Mouse (Mus musculus): Measurements from ENCODE around the gene Pla2g2f.

Pla2g2f gene

DNA sequence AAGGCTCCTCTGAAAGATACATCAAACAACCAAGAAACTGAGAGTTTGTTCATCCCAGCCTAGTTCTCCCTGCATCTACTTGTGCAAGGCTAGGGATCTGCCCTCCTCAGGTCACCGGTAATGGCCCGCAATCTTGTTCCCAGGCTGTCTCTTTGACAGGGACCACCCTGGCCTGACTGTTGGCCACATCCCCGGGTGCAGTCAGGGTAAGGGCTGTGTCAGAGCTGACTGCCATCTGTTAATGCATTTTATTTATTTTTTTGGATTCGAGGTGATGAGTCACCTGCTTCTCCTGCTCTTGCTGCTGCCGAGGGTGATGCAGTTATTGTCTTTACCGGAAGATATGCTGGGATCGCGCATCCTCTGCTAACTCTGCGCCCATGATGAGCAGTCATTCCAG lies 40.7 kb downstream of the Pla2g2f start:
- no peak for DNase-seq (ENCODE audit: low read depth, low spot score)

DNA sequence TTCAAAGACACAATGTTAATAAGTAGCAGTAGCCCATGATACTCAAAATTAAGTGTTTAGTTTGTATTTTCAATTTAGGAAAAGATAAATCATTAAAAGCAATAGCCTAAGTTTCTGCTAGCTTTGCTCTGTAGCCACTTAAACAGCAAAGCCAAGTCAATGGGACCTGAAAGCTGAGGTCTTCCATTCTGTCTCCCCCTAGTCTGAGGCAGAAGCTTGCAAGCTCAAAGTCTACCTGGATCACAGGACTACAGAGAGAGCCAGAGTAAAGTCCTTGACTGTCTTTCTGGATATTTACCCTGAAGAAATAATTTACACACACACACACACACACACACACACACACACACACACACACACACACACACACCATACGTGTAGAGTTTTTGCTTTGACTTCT lies 43.2 kb downstream of the Pla2g2f start:
- no peak for DNase-seq (ENCODE audit: low read depth, low spot score)

DNA sequence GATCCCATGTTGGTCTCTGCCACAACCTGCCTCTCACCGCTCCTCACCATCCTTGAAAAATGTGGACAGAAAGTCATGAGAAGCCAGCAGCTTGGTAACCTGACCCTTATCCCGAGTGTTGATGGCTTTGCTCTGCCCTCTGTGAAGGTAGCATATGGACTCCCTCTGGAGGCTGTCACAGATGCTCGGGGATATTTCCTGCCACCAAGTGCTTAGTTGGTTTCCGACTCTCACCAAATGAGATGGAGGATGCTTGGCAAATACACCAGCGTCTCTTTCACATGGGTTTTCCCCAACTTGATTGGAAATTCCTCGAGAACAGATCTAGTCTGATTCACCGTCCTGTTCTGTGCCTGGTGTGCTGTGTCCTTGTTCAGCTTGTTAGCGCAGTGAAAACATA lies 44.8 kb downstream of the Pla2g2f start:
- DNase-seq (ENCODE audit: low read depth, low spot score), result no peak

DNA sequence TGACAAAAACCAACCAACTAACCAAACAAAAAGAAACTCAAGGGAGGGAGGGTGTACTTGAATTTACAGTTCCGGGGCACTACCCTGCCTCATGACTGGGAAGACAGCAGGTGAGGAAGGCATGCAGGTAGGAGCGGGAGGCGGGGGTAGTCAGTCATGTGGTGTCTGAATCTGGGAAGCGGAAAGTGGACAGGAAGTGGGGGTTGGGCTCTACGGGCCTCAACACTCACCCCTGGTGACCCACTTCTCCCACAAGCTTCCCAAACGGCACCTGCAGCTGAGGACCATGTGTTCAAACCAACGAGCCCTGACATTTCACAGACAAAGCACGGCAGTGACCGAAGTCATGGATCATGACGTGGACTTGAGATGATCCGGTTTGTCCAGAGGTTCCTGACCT lies 45.3 kb downstream of the Pla2g2f start:
- DNase-seq (ENCODE audit: low read depth, low spot score), result no peak

DNA sequence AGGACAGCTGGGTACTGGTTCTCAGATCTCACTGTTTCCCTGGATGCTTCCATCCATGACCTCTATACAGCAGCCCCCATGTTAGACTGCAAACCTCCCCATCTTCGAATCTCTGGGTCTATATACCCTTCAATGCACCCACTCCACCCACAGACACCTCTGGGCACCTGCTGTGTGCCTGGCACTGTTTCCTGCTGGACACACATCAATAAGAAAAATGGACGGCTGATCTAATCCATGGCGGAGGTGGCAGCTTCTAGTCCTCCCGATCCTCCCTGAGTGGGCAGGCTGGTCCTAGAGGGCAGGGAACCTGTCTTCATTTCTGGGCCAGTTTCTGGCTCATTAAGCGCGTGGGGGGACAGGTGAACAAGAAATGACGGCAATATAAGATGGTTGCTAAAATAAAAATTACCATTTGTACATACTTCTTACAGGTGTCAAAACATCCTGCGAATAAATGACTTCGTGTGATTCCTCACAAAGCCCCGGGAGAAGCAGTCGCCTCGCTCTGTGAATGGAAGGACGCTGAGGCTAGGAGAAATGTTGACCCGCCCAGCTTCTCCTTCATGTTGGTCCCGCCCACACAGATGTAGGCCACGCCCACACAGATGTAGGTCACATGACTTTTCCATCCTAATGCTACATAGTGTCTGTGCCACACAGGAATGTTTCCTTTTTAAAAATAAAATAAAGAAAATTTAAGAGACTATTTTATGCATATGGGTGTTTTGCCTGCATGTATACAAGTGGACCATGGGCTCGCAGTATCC lies 46.2 kb downstream of the Pla2g2f start:
- DNase-seq (ENCODE audit: low read depth, low spot score), result peak; percentile 84

DNA sequence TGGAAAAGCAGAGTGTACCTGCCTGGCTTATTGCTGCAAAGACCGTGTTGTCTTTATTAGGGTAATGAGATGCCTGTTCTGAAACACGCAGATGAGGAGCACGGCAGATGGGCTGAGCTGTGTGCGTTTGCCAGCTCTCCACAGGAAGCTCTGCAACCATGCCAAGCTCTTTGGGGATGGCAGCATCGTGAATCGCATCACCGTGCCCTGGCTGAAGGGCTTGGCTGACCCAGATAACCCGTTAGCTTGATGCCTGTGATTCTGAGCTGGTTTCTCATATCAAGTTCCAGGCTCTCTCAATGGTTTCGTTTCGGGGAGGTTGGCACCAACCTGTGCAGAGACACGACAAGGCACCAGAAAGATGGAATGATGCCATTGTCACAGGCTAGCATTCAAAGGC lies 46.8 kb downstream of the Pla2g2f start:
- no peak for DNase-seq (ENCODE audit: low read depth, low spot score)

DNA sequence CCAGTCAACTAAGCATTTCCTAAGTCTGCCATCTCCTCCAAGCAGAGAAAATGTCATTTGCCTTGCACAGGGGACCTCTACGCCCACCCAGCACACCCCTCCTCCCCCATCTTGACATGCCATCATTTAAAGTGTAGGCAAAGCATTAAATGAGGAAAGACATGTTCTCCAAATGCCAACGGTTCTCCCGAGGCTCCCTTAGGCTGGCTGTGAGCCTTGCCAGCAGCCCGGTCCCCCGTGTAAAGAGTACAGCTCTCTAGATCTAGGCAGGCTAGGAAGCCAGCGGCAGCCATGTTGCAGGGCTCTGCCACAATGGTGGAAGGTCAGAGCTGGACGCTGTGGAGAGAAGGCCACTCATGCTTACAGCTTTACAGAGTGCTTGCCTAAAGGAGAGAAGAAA lies 47.5 kb downstream of the Pla2g2f start:
- DNase-seq (ENCODE audit: low read depth, low spot score), result no peak

DNA sequence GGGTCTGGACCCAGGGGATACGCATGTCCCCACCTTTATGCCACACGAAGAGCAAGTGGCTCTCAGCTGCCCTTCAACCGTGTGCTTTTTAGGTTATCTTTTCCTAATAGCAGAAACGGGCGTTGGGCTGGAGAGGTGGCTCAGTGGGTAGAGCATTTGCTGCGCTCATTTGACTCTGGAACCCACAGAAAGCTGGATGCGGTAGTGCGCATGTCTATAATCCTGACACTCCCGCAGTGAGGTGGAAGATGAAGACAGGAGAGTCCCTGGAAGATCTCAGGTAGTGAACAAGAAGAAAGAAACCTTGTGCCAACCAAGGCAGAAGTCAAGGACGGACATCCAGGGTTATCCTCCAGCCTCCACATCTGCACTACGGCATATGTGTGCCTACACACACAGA lies 48.2 kb downstream of the Pla2g2f start:
- DNase-seq (ENCODE audit: low read depth, low spot score), result no peak

DNA sequence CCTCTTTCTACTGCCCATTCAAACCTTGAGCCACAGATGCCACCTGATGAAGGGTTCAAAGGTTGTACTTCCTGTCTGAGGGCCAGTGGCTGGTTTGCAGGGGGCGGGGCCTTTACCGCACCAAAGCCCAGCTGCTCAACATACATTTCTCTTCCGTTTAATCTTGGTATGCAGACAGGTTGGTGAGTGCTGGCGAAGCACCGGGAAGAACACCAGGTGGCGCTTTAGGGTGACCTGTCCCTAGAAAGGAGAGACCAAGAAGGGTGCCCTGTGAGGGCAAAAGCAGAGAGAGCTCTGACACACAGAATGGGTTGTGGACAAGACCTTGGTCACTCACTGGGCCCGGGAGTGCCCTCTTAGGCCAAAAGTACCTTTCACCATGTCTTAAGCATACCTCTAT lies 48.8 kb downstream of the Pla2g2f start:
- DNase-seq (ENCODE audit: low read depth, low spot score), result peak; percentile 93

DNA sequence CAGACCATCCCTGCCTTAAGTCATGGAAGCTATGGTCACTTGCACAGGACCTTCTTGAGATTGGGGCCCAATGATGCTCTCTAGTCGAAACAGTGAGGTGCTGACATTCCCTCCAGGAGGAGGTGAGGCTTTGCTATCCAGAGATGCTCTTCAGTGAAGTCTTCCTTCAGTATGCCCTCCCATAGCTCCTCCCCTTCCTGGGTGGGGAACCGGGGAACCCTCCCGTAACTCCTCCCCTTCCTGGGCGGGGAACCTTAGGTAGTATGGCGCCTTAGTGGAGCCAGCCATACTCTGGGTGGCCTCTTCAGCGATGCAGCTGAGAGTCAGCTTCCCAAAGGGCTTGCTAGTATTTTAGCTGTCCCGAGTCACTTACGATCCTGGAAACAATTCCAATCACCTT lies 50.8 kb downstream of the Pla2g2f start:
- peak; percentile 97 for DNase-seq (ENCODE audit: low read depth, low spot score)

DNA sequence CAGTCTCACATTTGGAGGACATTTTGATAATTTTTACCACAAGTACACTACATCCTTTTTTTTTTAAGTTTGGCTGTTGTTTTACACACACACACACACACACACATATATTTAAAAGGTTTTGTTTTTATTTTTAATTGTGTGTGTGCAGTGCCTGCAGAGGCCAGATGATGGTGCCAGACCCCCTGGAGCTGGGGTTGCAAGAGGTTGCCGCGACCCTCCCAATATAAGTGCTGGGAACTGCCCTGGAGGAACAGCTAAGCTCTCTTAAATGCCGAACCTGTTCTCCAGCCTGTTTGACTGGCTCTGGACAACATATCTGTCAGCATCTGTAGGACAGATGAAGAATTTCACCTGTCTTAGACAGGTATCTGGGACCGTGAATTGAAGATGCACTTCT lies 53.3 kb downstream of the Pla2g2f start:
- peak; percentile 39 for DNase-seq (ENCODE audit: low read depth, low spot score)

DNA sequence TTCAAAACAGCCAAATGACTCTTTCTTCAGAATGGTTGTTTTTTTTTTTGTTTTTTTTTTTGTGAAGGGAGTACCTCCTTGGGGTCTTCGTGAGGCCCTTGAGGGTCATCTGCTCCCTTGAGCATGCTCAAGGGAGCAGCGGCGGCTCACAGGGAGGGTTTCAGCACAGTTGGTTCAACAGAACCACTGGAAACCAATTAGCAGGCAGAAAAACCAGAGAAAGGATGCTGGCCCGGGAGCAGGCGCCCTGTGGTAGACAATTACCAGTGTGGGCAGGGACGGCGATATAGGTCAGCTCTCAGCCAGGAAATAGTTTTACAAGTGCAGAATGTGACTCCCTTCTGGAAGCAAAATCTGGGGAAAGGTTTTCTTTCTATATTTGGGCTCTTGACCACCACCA lies 53.8 kb downstream of the Pla2g2f start:
- no peak for DNase-seq (ENCODE audit: low read depth, low spot score)

DNA sequence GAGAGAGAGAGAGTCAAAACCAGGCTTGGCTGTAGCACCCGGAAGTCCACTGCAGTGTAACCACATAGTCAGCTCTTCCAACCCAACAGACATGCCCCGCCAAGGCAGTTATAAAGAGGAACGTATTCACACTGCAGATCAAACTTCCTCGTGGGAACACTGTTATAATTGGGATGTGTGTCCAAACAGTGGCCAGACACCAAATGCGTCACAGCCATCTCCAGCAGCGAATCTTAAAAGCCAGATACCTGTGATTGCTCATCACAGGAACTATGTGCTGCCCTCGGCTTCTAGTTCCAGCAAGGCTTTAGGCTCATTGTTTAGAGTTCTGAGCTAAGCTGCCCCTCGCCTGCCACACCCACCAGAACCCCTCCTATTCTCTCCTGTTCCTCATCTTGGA lies 54.9 kb downstream of the Pla2g2f start:
- DNase-seq (ENCODE audit: low read depth, low spot score), result peak; percentile 60

DNA sequence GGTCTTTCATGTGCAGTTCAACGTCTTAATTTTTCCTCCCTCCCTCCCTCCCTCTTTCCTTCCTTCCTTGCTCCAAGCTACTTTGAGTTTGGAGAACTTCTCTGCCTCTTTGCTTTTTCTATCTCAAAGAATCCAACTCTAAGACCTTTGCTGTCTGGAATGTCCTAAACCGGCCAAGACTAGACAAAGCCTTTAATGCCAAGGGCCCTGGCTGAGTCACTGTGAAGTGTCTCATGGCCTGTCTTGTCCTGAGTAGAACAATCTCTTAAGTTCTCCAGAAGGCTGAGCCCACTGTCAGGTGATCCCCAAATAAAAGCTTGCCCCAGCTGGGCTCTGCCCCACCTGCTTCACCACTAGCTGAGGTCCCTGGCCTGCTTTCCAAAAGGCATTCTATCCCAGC lies 55.4 kb downstream of the Pla2g2f start:
- peak; percentile 81 for DNase-seq (ENCODE audit: low read depth, low spot score)

DNA sequence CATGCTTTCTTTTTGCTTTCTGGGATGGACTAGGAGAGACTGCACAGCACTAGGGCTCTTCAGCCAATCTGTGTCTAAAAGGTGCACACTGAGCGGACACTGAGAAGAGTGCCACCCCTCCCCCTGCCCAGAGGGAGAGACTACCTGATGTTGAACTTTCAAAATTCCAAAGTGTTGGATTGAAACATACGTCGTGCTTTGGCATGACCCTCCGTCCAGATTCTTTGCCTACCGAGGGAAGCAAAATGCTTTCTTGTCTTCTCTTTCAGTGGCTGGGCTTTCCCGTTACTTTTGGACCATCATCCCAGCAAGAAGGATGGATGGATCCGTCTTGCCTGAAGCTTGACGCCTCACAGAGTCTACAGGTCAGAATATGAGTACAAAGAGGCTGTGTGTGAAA lies 56.3 kb downstream of the Pla2g2f start:
- DNase-seq (ENCODE audit: low read depth, low spot score), result peak; percentile 63

All from ZHBTc4 (cell line).